Mouse (Mus musculus) cerebellum, adult 11 months (tissue): ENCODE measurements around the gene Olfr875.
"Not testable (repeated sequence)": the region's sequence is repeated elsewhere in the genome, so short reads cannot be mapped to it uniquely, and the experiment has no call there.

Experiments used
- DNase-seq: peaks from one replicate; pipeline ENCODE4 v3.0.0; 2022

The Olfr875 gene

GRCm38 (mm10) chr9:37771759-37772158 lies at the start of gene Olfr875:
Gene Olfr875 (plus strand): TSS chr9:37771857.
- no peak for DNase-seq

DNA sequence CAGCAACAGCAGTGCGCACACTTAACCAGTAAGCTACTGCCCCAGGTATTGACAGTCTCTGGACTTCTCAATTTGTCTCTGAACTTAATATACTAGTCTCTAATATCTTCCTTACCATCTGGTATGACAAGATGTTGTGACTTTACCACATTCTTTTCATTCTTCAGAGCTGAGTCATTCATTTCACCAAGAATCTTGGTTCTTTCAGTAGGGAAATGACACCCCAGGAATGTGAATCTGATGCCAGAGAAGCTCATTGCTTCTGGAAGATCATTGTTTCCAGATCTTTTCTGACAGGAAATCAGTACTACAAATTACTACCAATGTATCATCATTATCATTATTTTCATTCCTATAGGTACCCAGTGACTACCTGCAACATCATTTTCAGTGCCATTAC lies 37.3 kb upstream of the Olfr875 start:
- DNase-seq, result no peak

DNA sequence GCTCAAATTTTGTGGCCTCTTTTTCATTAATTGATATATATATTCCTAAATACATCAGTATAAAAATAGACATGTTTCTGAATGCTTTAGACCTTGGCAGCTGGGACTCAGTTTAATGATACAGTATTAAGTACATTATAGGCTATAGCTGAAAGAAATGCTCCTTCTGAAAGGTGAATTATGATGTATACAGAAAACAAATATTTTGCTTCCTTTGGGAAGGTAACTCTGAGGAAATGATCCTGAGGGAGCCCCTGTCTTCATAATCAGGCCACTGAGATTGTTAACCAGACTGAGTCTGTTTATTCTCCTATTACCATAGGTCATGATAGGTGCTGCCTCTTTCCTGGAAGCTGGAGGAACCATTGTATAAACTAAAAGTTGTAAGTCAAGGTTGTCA lies 26.9 kb upstream of the Olfr875 start, which contains the start of gene Olfr874:
Gene Olfr874 (plus strand): TSS at position 301 of the 400 bp plus-strand sequence.
- no peak for DNase-seq

- DNase-seq, result no peak
Observed at GRCm38 (mm10) chr9:37750319-37751075, 21.2 kb upstream of the Olfr875 start.

DNA sequence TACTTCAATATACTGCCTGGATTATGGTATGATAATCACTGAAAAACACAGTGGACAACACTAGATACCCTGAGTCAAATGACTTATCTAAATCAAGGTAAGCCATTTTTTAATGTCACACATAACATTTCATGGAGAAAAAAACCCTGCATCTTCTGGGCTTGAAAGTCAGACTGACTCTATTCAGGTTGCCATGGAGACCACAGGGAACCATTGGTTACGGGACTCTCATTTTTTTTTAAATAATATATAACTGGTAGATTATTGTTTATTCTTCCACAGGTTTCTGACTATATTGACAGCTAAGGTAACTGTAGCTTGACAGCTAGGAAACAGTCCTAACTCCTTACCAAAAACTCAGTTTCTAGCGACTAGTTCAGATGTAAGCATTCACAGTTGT lies 20.2 kb upstream of the Olfr875 start:
- DNase-seq, result no peak

GRCm38 (mm10) chr9:37752006-37752405 lies 19.7 kb upstream of the Olfr875 start:
- DNase-seq, result no peak

GRCm38 (mm10) chr9:37761728-37762127 lies 9.9 kb upstream of the Olfr875 start:
- DNase-seq, result no peak

- DNase-seq, result no peak
Observed at GRCm38 (mm10) chr9:37762541-37762940, 9.1 kb upstream of the Olfr875 start.

DNA sequence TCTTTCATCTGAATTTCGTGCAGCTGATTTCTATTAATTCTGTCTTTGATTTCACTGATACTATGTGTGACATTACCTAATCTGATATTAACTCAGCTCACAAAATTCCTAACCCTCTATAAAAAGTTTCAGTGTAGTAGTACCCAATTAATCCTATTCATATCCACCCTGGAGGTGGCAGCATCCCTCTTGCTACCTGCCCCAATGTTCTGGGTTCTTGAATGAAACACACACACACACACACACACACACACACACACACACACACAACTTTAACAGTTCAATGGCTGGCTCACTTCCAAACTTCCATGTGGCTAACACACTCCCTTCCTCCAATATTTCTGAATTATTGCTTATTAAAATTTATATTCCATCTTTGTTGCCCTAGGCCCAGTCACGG lies 996 bp upstream of the Olfr875 start:
- DNase-seq, result no peak

DNA sequence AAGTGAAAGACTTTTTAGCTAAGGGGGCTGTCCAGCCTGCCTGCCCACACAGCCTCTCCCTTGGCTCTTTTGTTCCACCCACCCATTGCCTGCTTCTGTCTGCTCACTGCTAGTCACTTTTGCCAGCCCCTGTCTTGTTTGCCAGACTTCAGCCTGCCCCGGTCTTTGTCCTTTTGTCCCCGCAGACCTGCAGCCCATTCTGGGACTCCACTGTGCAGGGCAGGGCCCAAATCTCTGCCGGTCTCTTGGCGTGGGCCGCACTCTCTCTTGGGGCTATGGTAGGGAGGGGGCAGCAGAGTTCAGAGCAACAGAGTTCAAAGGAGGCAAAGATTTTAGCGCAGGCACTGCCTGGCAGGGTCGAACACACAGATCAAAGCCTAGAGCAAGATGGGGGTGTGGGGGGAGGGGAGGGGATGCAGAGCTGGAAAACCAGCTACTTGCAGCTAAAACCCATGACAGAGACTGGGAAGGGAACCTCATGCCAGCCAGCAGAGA lies 11.2 kb downstream of the Olfr875 start:
- DNase-seq, result no peak

DNA sequence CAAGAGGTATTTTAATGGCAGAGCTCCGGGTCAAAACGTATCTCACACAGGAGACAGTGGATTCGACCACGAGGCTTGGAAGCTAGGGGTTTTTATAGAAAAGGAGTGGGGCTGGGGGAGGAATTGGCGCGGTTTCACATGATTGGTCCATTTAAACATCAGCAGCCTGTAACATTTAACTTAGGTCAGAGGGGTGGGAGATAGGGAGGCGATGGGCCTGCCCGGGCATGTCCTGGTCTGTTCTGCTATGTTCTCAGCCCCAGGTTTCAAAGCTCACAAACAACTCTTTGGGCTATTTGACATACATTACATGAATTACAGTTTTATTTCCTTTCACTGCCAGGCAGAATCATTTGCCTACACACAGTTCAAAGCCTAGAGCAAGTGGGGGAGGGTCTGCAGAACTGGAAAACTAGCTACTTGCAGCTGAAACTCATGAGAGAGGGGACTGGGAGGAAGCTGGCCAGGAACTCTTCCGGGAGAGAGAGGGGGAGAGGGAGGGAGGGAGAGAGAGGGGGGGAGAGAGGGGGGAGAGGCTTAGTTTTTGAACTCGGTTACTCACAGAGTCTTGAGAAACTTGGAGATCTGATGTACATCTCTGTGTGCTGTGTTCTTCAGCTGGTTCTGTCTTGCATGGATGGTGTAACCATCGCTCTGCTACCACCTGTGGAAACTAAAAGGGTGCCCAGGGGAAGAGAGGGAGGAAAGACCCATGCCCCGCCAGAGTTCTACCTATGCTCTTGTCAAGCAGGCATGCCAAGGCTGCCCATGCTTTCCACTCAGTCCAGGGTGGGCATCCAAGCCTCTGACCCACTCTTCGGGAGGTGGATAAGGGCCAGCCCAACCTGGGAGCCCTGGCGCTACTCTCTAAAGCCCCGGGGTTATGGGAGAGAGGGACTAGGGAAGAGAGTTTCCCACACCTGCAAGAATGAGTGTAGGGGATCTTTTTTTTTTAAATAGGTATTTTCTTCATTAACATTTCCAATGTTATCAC lies 12.0 kb downstream of the Olfr875 start:
- DNase-seq, result not testable (repeated sequence)

DNA sequence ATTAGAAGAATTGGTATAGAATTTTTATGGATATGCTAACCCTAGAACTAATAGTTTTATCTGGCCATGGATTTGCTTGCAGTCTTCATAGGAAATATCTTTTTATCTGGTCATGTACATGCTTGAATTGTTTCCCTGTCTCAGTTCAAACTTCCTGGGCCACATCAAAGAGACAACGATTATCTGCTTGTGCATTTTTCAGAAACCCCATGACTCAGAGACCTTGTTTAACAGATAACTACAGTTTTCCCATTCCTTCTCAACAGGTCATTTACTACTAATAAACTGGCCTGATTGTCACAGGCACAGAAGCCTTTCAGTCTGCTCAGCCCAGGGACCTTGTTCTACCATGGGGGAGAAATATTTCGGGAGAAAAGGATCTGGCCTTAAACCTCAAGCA lies 14.8 kb downstream of the Olfr875 start:
- no peak for DNase-seq

GRCm38 (mm10) chr9:37802055-37802454 lies 30.4 kb downstream of the Olfr875 start:
- no peak for DNase-seq

GRCm38 (mm10) chr9:37802731-37803130 lies 31.1 kb downstream of the Olfr875 start, which contains the start of gene Olfr876:
Gene Olfr876 (plus strand): TSS chr9:37803031.
- no peak for DNase-seq

- no peak for DNase-seq
Observed at GRCm38 (mm10) chr9:37807235-37807634, 35.6 kb downstream of the Olfr875 start.

GRCm38 (mm10) chr9:37808456-37808855 lies 36.8 kb downstream of the Olfr875 start:
- no peak for DNase-seq

DNA sequence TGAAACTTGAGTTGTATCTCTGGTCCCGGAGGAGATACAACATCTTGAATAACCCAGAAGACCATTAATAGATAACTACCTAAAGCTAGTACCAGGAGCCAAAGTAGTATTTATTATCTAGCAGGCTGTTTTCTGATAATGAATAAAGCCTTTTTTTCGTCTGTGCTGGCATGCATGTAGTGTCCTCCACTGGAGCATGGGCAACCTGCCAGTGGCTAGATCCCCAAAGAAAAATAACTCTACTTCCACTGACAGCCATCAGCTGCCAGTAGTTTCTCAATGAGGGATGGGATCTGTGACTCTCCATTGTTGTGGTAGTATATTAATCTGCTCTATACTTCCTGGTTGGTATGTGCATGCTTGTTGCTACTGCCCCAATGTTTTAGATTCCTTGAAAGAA lies 37.3 kb downstream of the Olfr875 start:
- no peak for DNase-seq

DNA sequence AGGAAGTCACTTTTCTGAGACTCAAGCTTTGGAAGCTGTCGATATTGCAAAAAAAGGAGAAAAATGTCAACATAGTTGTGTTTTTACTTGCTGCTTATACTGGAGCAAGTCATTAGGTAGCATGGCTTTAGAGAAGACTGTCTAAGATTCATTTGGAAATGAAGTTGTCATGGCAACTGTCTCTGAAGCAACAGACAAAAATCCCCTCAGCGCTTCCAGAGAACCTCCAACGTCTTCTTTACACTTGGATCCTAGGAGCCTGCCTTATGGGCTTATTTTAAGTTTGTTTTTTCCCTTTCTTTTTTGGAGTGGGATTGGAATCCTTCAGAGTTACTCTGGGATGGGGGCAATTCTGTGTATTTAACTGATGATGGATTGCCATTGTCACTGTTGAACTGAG lies 43.0 kb downstream of the Olfr875 start:
- DNase-seq, result no peak
